Mouse (Mus musculus) thymus, postnatal 14 days (tissue): ENCODE measurements around the gene Tdgf1.

Experiments used
- DNase-seq: peaks from one replicate; pipeline ENCODE4 v3.0.0; 2021

Gene Tdgf1

GRCm38 (mm10) chr9:110953550-110954461 is 7.8 kb upstream of the Tdgf1 start:
- peak; percentile 81 for DNase-seq

- no peak for DNase-seq
Observed at GRCm38 (mm10) chr9:110952931-110953549, 7.1 kb upstream of the Tdgf1 start.

DNA sequence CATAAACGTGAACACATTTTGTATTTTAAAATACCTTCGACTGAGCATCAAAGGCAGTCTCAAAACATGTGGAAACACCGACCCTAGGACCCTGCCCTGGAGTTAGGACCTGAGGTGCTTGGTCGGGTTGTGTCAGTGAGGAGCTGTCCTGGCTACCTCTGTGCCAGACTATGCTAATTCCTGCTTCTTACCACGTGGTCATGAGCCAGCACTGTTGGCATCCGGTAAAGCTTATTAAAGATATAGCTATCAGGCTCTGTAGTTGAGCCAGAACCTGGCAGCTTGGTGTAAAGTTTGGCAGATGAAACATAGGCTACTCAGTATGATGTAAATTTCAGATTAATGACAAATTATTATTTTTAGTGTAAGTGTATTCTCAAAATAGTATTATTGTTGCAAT is 6.4 kb upstream of the Tdgf1 start:
- DNase-seq, result no peak

GRCm38 (mm10) chr9:110951866-110952265 is 5.9 kb upstream of the Tdgf1 start:
- DNase-seq, result no peak

GRCm38 (mm10) chr9:110951397-110951796 is 5.4 kb upstream of the Tdgf1 start, which contains the start of gene Lrrc2:
Gene Lrrc2 (plus strand): TSS chr9:110951545.
- DNase-seq, result no peak

DNA sequence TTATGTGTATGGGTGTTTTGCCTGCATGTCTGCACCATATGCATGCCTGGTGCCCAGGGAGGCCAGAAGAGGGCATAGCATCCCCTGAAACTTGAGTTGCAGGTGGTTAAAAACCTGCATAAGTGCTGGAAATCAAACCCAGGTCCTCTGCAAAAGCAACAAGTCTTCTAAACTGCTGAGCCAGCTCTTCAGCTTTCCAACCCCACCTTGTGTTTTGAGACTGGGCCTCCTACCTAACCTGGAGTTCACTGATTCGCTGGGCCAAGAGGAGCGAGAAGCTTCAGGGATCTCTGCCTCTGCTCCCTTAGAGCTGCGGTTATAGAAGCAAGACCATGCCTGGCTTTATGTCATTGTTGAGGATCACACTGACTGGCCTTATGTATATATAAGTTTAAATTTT is 4.2 kb upstream of the Tdgf1 start:
- DNase-seq, result no peak

DNA sequence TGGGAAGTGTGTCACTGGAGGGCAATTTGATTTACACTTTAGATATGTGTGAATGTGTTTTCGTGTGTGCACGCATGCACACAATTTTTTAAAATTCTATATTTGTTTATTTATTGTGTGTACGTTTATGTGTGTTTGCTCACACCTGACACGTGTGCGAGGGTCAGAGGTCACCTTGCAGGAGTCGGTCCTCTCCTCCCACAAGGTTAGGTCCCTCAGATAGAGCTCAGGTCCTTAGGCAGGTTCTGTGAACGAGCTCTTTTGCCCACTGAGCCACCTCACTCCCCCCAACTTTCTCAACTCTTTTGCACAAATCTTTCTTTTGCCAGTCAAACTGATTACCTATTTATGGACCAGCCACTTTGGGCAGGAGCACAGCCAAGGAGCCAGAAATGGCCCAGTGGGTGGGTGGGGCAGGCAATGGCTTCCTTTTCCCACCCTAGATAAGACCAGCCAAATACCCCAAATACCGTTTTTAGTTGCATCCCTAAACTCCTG is 2.9 kb upstream of the Tdgf1 start:
- DNase-seq, result no peak

- DNase-seq, result no peak
Observed at GRCm38 (mm10) chr9:110947900-110948299, 1.9 kb upstream of the Tdgf1 start.

- no peak for DNase-seq
Observed at GRCm38 (mm10) chr9:110947261-110947661, 1.3 kb upstream of the Tdgf1 start.

DNA sequence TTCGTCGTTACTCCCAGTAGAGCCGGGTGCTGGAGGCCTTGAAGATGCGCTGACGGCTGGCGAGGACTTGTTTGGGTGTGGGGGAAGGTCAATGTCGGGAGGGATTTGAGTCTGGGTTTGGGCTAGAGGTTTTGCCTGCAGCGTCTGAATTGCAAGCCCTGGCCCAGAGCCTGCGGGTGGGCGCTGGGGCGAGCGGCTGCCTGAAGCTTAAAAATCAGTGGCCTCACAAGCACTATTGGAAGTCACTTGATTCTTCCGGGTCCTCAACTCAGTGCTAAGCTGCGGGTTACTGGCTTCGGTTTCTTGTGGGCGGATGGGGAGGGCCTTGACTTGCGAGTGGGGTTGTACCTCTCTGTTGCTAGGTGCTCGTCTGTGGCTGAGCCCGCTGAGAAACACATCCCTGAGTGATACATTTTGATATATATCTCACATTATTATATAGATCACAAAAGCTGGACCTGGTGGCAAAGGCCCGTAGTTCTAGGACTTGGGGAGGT is 638 bp upstream of the Tdgf1 start:
- peak; percentile 67 for DNase-seq

DNA sequence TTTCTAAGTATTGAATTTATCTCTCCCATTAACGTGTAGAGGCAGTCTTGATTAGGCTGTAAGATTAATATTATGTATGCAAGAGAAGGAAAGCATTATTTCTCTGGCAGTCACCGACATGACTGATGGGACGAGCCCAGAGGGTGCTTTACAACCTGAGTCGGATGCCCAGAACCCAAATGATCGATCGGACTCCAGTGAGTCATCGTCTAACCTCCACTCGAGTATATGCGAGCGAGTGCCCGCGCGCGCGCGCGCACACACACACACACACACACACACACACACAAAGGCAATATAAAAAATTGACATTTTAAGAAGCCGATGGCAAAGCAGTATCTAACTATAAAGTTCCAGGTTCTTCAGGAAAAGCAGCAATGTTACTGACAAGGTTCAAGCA is 615 bp downstream of the Tdgf1 start:
- no peak for DNase-seq

GRCm38 (mm10) chr9:110944265-110944664 is 1.7 kb downstream of the Tdgf1 start:
- DNase-seq, result peak; percentile 44

- peak; percentile 28 for DNase-seq
Observed at GRCm38 (mm10) chr9:110937506-110938490, 8.2 kb downstream of the Tdgf1 start.

GRCm38 (mm10) chr9:110935941-110936340 is 10.0 kb downstream of the Tdgf1 start:
- no peak for DNase-seq

- no peak for DNase-seq
Observed at GRCm38 (mm10) chr9:110933850-110934437, 12.0 kb downstream of the Tdgf1 start.

DNA sequence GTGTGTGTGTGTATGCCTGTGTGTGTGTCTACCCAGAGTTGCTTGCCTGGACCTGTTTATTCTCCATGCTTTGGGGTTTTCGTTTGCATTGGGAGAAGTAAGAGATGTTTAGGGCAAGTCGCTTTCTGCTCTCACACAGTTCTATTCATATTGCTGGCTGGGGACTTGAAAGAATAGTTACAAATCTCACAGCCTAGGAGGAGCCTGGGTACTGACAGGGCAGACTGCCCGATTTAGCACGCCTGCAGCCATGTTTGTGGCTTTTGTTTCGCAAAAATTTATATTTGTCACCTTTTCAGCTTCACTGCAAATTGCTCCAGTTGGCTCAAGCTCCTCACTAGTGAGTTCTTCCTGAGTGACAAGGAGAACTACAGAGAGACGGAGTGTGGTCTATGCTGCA is 14.4 kb downstream of the Tdgf1 start:
- DNase-seq, result no peak

GRCm38 (mm10) chr9:110922759-110923158 is 23.2 kb downstream of the Tdgf1 start:
- peak; percentile 87 for DNase-seq

- peak; percentile 71 for DNase-seq
Observed at GRCm38 (mm10) chr9:110920665-110921419, 25.1 kb downstream of the Tdgf1 start.

DNA sequence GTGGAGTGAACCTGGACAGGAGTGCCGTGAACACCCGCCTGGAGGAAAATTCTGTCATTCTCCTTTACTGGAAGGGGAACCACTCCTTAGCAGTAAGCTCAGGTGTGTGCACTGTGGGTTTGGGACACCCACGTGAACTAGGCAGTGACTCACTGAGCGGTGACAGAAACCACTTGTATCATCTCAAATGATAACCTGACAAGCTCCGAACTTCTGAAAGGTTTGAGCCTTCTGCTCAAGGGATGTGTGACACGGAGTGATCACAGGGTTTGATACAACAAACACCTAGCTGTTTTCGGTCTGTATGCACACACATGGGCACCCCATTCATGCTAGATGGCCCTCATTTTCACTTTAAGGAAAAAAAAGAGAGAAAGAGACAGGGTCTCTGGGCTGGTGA is 29.2 kb downstream of the Tdgf1 start, which contains the start of gene Fam240a:
Gene Fam240a, minus strand, starts transcription at position 76 of the 400 bp plus-strand sequence.
- no peak for DNase-seq

DNA sequence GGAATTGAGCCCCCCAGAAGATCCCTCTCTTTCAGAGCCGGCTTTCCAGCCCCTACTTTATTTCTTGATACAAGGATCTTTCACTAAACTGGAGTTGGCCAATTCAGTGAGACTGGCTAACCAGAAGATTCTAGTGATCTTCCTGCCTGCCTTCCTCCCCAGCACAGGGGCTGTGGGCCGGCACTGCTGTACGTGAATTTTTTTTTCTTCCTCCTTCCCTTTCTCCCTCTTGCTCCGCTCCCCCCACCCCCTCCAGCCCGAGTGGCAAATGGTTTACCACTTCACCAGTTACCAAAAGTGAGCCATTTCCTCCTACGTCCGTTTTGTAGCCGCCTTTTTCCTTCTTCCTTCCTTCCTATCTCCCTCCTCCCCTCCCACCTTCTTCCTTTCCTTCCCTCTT is 30.5 kb downstream of the Tdgf1 start:
- no peak for DNase-seq

GRCm38 (mm10) chr9:110914631-110915236 is 31.2 kb downstream of the Tdgf1 start:
- no peak for DNase-seq
